Comparison of ENCODE assay signal across 14 mouse cellular contexts in the genomic region with DNA sequence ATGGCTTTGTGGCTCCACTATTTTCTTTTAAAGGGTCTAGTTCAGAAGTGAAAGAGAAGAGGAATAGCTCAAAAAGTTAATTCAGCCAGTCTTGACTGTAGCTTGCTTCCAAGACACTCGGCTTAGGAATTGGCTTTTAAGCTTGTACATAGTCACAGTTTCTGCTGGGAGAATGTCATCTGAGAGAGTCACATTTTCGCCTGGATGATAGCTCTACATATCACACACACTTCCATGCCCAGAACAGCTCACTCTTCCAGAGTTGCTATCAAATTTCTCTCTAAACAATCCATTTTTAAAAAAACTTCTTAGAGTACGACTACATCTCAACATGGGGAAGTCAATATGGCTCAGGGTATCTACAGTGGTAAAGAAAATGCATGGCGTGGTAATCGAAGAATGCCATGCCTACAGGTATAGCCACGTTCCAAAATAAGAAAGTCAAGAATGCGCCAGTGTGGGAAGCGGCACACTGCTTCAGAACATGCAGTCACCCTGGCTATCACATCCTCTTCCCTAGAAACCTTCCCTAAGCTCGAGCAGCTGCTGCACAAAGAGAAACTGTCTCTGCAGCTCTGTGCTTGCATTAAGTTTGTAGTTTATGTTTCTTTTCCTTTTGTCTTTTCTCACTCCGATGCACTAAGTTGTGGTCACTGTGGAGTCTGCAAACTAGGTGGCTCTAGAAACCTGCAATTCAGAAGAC.
A peak's percentile ranks its signal among the peaks of the same experiment; 100 is the strongest.
DNase-seq lines count a peak whose midpoint lies in the region; ATAC-seq and TF ChIP-seq lines count a peak whose summit lies in the region.
"Had no signal": no experiment of that assay in that cellular context is flagged by ENCODE, and none has a peak within 500 bp of the region (broad histone marks: within the 10 kb centered on the region; RNA-seq: fewer than 3 reads in every experiment).

No protein-coding gene starts in this region.

- ATAC-seq in embryonic facial prominence, embryonic 14.5 days (ENCODE audit: low read depth): peak; percentile 12; the same call in 1 of the 2 replicates

- H3K27ac ChIP-seq in embryonic facial prominence, embryonic 14.5 days (replicated peaks; ENCODE audit: low read depth, low read length): no peak overlapping the region; the same call in 1 of the 2 replicates
- H3K27ac ChIP-seq in embryonic facial prominence, embryonic 10.5 days (replicated peaks): no peak overlapping the region
- peak overlapping the region; percentile 54 for H3K27ac ChIP-seq in heart, adult 2 months
- H3K27ac ChIP-seq: hindbrain, embryonic 13.5 days; midbrain, embryonic 10.5 days; neural tube, embryonic 12.5 days had no signal

- H3K4me1 ChIP-seq in embryonic facial prominence, embryonic 14.5 days (ENCODE audit: control insufficient read depth, insufficient read depth, low read length): no peaks in the 10 kb centered on the region
- H3K4me1 ChIP-seq in embryonic facial prominence, embryonic 10.5 days: peaks cover 5% of the 10 kb centered on the region; the same call in 1 of the 2 replicates
- H3K4me1 ChIP-seq in heart, adult 2 months (ENCODE audit: control insufficient read depth, insufficient read depth, low read length): peaks cover 11% of the 10 kb centered on the region
- H3K4me1 ChIP-seq: hindbrain, embryonic 13.5 days; midbrain, embryonic 10.5 days; neural tube, embryonic 12.5 days had no signal

- H3K4me3 ChIP-seq in embryonic facial prominence, embryonic 14.5 days (ENCODE audit: low read depth, low read length): no peak overlapping the region
- no peak overlapping the region for H3K4me3 ChIP-seq in embryonic facial prominence, embryonic 10.5 days
- H3K4me3 ChIP-seq in heart, adult 2 months: peak overlapping the region; percentile 2
- H3K4me3 ChIP-seq in myocyte: no peak overlapping the region
- H3K4me3 ChIP-seq: erythroblast, embryonic 14.5 days; hindbrain, embryonic 13.5 days; midbrain, embryonic 10.5 days; neural tube, embryonic 12.5 days had no signal

- H3ac ChIP-seq in myocyte (ENCODE audit: control insufficient read depth, insufficient read length): no peak overlapping the region

- H3K79me2 ChIP-seq in heart, adult 2 months (replicated peaks; ENCODE audit: control insufficient read depth, insufficient read depth, low read length): peaks cover 3% of the 10 kb centered on the region; the same call in 1 of the 2 replicates
- no peaks in the 10 kb centered on the region for H3K79me2 ChIP-seq in myocyte (ENCODE audit: control insufficient read depth, insufficient read depth)

- 68% methylated on average over 10 of the region's 10 CpGs for WGBS in embryonic facial prominence, embryonic 14.5 days
- WGBS in embryonic facial prominence, embryonic 10.5 days: 81% methylated on average over 10 of the region's 10 CpGs
- WGBS in heart, adult 2 months: 48% methylated on average over 10 of the region's 10 CpGs

- no peaks in the 10 kb centered on the region for H3K27me3 ChIP-seq in embryonic facial prominence, embryonic 14.5 days (replicated peaks; ENCODE audit: control insufficient read depth, insufficient read depth, low read length)
- H3K27me3 ChIP-seq in embryonic facial prominence, embryonic 10.5 days (replicated peaks; ENCODE audit: low read depth, poor library complexity, severe bottlenecking): no peaks in the 10 kb centered on the region
- H3K27me3 ChIP-seq in heart, adult 2 months (ENCODE audit: control insufficient read depth, insufficient read depth, low read length): no peaks in the 10 kb centered on the region
- no peaks in the 10 kb centered on the region for H3K27me3 ChIP-seq in myocyte (ENCODE audit: control insufficient read depth, insufficient read depth, insufficient read length)
- H3K27me3 ChIP-seq: hindbrain, embryonic 13.5 days; neural tube, embryonic 12.5 days had no signal

- no peak for DNase-seq in embryonic facial prominence, embryonic 14.5 days (ENCODE audit: low spot score)
- no peak for DNase-seq in embryonic facial prominence, embryonic 10.5 days (ENCODE audit: low spot score)
- no peak for DNase-seq in heart, adult 2 months
- no peak for DNase-seq in heart, adult 8-10 months (ENCODE audit: low spot score)
- peak; percentile 16 to 20 for DNase-seq in left cerebral cortex, adult 18-20 months (ENCODE audit: low spot score in 2 of 2)
- no peak for DNase-seq in left cerebral cortex, postnatal 4 days
- no peak for DNase-seq in cerebellum, adult 18-20 months
- DNase-seq: cerebellum, postnatal 14 days; right cerebral cortex, postnatal 25 days had no signal

- H3K36me3 ChIP-seq in embryonic facial prominence, embryonic 14.5 days (ENCODE audit: control insufficient read depth, insufficient read depth, low read length): no peaks in the 10 kb centered on the region
- no peaks in the 10 kb centered on the region for H3K36me3 ChIP-seq in embryonic facial prominence, embryonic 10.5 days (replicated peaks)
- peaks cover 17% of the 10 kb centered on the region for H3K36me3 ChIP-seq in heart, adult 2 months (ENCODE audit: control insufficient read depth, insufficient read depth, low read length)
- H3K36me3 ChIP-seq in myocyte (ENCODE audit: control insufficient read depth, insufficient read depth): no peaks in the 10 kb centered on the region
- H3K36me3 ChIP-seq: hindbrain, embryonic 13.5 days; midbrain, embryonic 10.5 days; neural tube, embryonic 12.5 days had no signal

- H3K9me3 ChIP-seq in embryonic facial prominence, embryonic 14.5 days (ENCODE audit: control insufficient read depth, low read length): no peaks in the 10 kb centered on the region
- H3K9me3 ChIP-seq in embryonic facial prominence, embryonic 10.5 days: no peaks in the 10 kb centered on the region
- H3K9me3 ChIP-seq: hindbrain, embryonic 13.5 days; midbrain, embryonic 10.5 days; neural tube, embryonic 12.5 days had no signal

- TF ChIP-seq CTCF in heart, adult 2 months (IDR thresholded peaks at IDR 0.05): no peak

- no peak overlapping the region for H3K9ac ChIP-seq in embryonic facial prominence, embryonic 14.5 days (ENCODE audit: low read depth, low read length)
- H3K9ac ChIP-seq in heart, adult 2 months (ENCODE audit: low read depth, low read length): peak overlapping the region; percentile 41; the same call in 1 of the 2 replicates
- H3K9ac ChIP-seq: hindbrain, embryonic 13.5 days; neural tube, embryonic 12.5 days had no signal

- no peak for TF ChIP-seq POLR2A in heart, adult 2 months (IDR thresholded peaks at IDR 0.05; ENCODE audit: insufficient read depth, low read depth, low read length)
- no peak for TF ChIP-seq POLR2A in myocyte (IDR thresholded peaks at IDR 0.05; ENCODE audit: insufficient read length, low read depth)

- H3K4me2 ChIP-seq in embryonic facial prominence, embryonic 14.5 days (ENCODE audit: low read depth, low read length): 0 out of 2 replicates have a peak overlapping the region, but pooled peaks have one; percentile 20
- peak overlapping the region; percentile 13 for H3K4me2 ChIP-seq in myocyte (ENCODE audit: low read depth)
- H3K4me2 ChIP-seq: hindbrain, embryonic 13.5 days; neural tube, embryonic 12.5 days had no signal

- intact Hi-C loops in heart, adult 2 months (cut with DNase I): no loop called here
- intact Hi-C loops in left cerebral cortex, postnatal 4 days (cut with DNase I): no loop called here

- no peak for TF ChIP-seq EP300 in heart, adult 2 months (IDR thresholded peaks at IDR 0.05; ENCODE audit: insufficient read depth, low read depth, low read length)

TF ChIP-seq in myocyte, 11 proteins besides CTCF, POLR2A, EP300 and RAD21:
- no peak for TF ChIP-seq TCF12 (IDR thresholded peaks at IDR 0.05; ENCODE audit: insufficient read depth, poor library complexity, severe bottlenecking)
- no peak for TF ChIP-seq CEBPB (IDR thresholded peaks at IDR 0.05; ENCODE audit: insufficient read depth, poor library complexity, severe bottlenecking)
- TF ChIP-seq REST (IDR thresholded peaks at IDR 0.05; ENCODE audit: insufficient read depth, insufficient read length): no peak
- no peak for TF ChIP-seq E2F4 (IDR thresholded peaks at IDR 0.05; ENCODE audit: insufficient read depth)
- no peak for TF ChIP-seq MYOG (IDR thresholded peaks at IDR 0.05; ENCODE audit: control insufficient read depth in 1 of 3, insufficient read depth in 1 of 3, insufficient read length in 2 of 3, low read depth in 2 of 3)
- no peak for TF ChIP-seq POLR2AphosphoS2 (IDR thresholded peaks at IDR 0.05; ENCODE audit: insufficient read length, low read depth)
- no peak for TF ChIP-seq TCF3 (IDR thresholded peaks at IDR 0.05; ENCODE audit: insufficient read length, low read depth)
- TF ChIP-seq MYOD1 (IDR thresholded peaks at IDR 0.05; ENCODE audit: control insufficient read depth in 1 of 3, insufficient read length in 2 of 3, low read depth in 2 of 3): no peak
- TF ChIP-seq SRF (IDR thresholded peaks at IDR 0.05; ENCODE audit: control insufficient read depth, insufficient read length, low read depth): no peak
- TF ChIP-seq USF1 (IDR thresholded peaks at IDR 0.05; ENCODE audit: low read depth): no peak
- no peak for TF ChIP-seq MAX (IDR thresholded peaks at IDR 0.05; ENCODE audit: low read depth)
TF ChIP-seq in myocyte: peak in this region for 0.

Comparison
In these comparisons a context has a peak if more than half of its experiments do, and no peak if none do; other contexts are left out.
1. DNase-seq: peak in left cerebral cortex, adult 18-20 months (2 of 2); none in embryonic facial prominence, embryonic 14.5 days (single experiment), embryonic facial prominence, embryonic 10.5 days (single experiment), heart, adult 2 months (0 of 2), heart, adult 8-10 months (single experiment), left cerebral cortex, postnatal 4 days (single experiment) and cerebellum, adult 18-20 months (0 of 2).